Mouse (Mus musculus): ENCODE data around the gene Extl2. TPM values are rescaled to one million over a fixed set of nuclear protein-coding genes. Genes with fewer than 3 reads are reported as not detected.

The Extl2 gene
- polyA plus RNA-seq, 1 experiment from 2014 or later, result 4.8 TPM

GRCm38 (mm10) chr3:116014901-116015300, 7.6 kb downstream of the Extl2 start:
- Histone ChIP-seq H3K4me1 (replicated peaks) (no peaks in the 10 kb centered on the region), H3K27me3 (no peaks in the 10 kb centered on the region), H3K9ac (no peak overlapping the region), H3K4me3 (replicated peaks) (no peak overlapping the region), H3K4me2 (no peak overlapping the region), H3K36me3 (no peaks in the 10 kb centered on the region), H3K9me3 (replicated peaks) (no peaks in the 10 kb centered on the region), H3K27ac (no peak overlapping the region)
- ATAC-seq (ENCODE audit: low read depth) (no peak), DNase-seq (no peak)
- 68% methylated on average over 6 of the region's 6 CpGs for WGBS (ENCODE audit: insufficient replicate concordance)

GRCm38 (mm10) chr3:116016116-116016515, 8.9 kb downstream of the Extl2 start:
- H3K27ac ChIP-seq, result no peak overlapping the region
- ATAC-seq (ENCODE audit: low read depth), result no peak
- no peaks in the 10 kb centered on the region for H3K4me1 ChIP-seq (replicated peaks)
- H3K9ac ChIP-seq, result no peak overlapping the region
- H3K4me3 ChIP-seq (replicated peaks), result no peak overlapping the region
- H3K27me3 ChIP-seq, result no peaks in the 10 kb centered on the region
- WGBS (ENCODE audit: insufficient replicate concordance), result 66% methylated on average over 13 of the region's 13 CpGs
- no peak overlapping the region for H3K4me2 ChIP-seq
- H3K9me3 ChIP-seq (replicated peaks), result no peaks in the 10 kb centered on the region
- H3K36me3 ChIP-seq, result no peaks in the 10 kb centered on the region
- DNase-seq, result no peak

- no peaks in the 10 kb centered on the region for H3K27me3 ChIP-seq
- no peaks in the 10 kb centered on the region for H3K36me3 ChIP-seq
- ATAC-seq (ENCODE audit: low read depth) (no peak), DNase-seq (no peak)
- no peaks in the 10 kb centered on the region for H3K9me3 ChIP-seq (replicated peaks)
- no peak overlapping the region for H3K27ac ChIP-seq
- no peak overlapping the region for H3K4me2 ChIP-seq
- 59% methylated on average over 4 of the region's 4 CpGs for WGBS (ENCODE audit: insufficient replicate concordance)
- H3K9ac ChIP-seq, result no peak overlapping the region
- H3K4me1 ChIP-seq (replicated peaks), result no peaks in the 10 kb centered on the region
- no peak overlapping the region for H3K4me3 ChIP-seq (replicated peaks)
Observed at GRCm38 (mm10) chr3:116018606-116019005, 11.3 kb downstream of the Extl2 start.

DNA sequence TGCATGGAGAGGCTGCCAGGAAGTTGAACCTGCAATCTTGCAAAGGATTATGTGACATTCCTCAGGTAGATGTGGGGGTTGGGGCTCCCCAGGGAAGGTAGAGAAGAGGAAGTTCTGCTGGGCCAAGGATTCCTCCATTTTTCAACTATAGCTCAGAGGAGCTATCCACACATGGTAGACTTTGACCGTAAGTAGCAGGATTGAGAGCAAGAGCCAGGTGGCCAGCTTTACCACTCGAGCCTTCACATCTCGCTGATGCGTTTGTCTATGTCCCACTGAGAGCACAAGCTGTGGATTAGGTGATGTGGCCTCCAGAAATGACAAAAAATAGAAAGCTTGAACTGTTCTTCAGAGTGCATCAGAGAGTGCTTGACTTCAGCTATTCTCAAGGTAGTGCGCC, 11.9 kb downstream of the Extl2 start:
- Histone ChIP-seq H3K4me3 (replicated peaks) (no peak overlapping the region), H3K27ac (no peak overlapping the region), H3K27me3 (no peaks in the 10 kb centered on the region), H3K9me3 (replicated peaks) (no peaks in the 10 kb centered on the region), H3K9ac (no peak overlapping the region), H3K4me1 (replicated peaks) (no peaks in the 10 kb centered on the region), H3K36me3 (no peaks in the 10 kb centered on the region), H3K4me2 (no peak overlapping the region)
- DNase-seq, result no peak
- WGBS (ENCODE audit: insufficient replicate concordance), result 79% methylated on average over 5 of the region's 5 CpGs
- ATAC-seq (ENCODE audit: low read depth), result no peak

GRCm38 (mm10) chr3:116024236-116024635, 17.0 kb downstream of the Extl2 start:
- Histone ChIP-seq H3K4me2 (no peak overlapping the region), H3K27me3 (no peaks in the 10 kb centered on the region), H3K27ac (no peak overlapping the region), H3K9me3 (replicated peaks) (no peaks in the 10 kb centered on the region), H3K9ac (no peak overlapping the region), H3K4me3 (replicated peaks) (no peak overlapping the region), H3K36me3 (peaks cover 5% of the 10 kb centered on the region; the same call in 1 of the 2 replicates), H3K4me1 (replicated peaks) (no peaks in the 10 kb centered on the region)
- no peak for ATAC-seq (ENCODE audit: low read depth)
- WGBS (ENCODE audit: insufficient replicate concordance), result 74% methylated on average over 12 of the region's 12 CpGs
- no peak for DNase-seq

GRCm38 (mm10) chr3:116024669-116025068, 17.4 kb downstream of the Extl2 start:
- WGBS (ENCODE audit: insufficient replicate concordance), result 80% methylated on average over 5 of the region's 5 CpGs

GRCm38 (mm10) chr3:116025701-116026100, 18.4 kb downstream of the Extl2 start:
- no peaks in the 10 kb centered on the region for H3K9me3 ChIP-seq (replicated peaks)
- ATAC-seq (ENCODE audit: low read depth) (no peak), DNase-seq (no peak)
- H3K9ac ChIP-seq, result no peak overlapping the region
- H3K27me3 ChIP-seq, result no peaks in the 10 kb centered on the region
- H3K4me1 ChIP-seq (replicated peaks), result no peaks in the 10 kb centered on the region
- H3K4me3 ChIP-seq (replicated peaks), result no peak overlapping the region
- peaks cover 5% of the 10 kb centered on the region; the same call in 1 of the 2 replicates for H3K36me3 ChIP-seq
- no peak overlapping the region for H3K4me2 ChIP-seq
- H3K27ac ChIP-seq, result no peak overlapping the region
- WGBS (ENCODE audit: insufficient replicate concordance), result 87% methylated on average over 10 of the region's 10 CpGs

More at GRCm38 (mm10) chr3:116024669-116025068, 17.4 kb downstream of the Extl2 start:
- H3K9me3 ChIP-seq (replicated peaks), result no peaks in the 10 kb centered on the region
- no peaks in the 10 kb centered on the region for H3K27me3 ChIP-seq
- H3K4me3 ChIP-seq (replicated peaks), result no peak overlapping the region
- no peak overlapping the region for H3K9ac ChIP-seq
- no peak overlapping the region for H3K4me2 ChIP-seq
- peaks cover 5% of the 10 kb centered on the region; the same call in 1 of the 2 replicates for H3K36me3 ChIP-seq
- no peak overlapping the region for H3K27ac ChIP-seq
- ATAC-seq (ENCODE audit: low read depth) (no peak), DNase-seq (no peak)
- no peaks in the 10 kb centered on the region for H3K4me1 ChIP-seq (replicated peaks)

DNA sequence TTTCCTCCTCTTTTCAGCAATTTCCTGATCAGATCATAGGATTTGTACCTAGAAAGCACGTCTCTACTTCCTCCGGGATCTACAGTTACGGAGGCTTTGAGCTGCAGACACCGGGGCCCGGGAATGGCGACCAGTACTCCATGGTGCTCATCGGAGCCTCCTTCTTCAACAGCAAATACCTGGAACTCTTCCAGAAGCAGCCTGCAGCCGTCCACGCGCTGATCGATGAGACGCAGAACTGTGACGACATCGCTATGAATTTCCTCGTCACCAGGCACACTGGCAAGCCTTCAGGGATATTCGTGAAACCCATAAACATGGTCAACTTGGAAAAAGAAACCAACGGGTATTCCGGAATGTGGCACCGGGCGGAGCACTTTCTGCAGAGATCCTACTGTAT, 19.7 kb downstream of the Extl2 start:
- H3K9ac ChIP-seq, result no peak overlapping the region
- 90% methylated on average over 20 of the region's 20 CpGs for WGBS (ENCODE audit: insufficient replicate concordance)
- no peak overlapping the region for H3K4me3 ChIP-seq (replicated peaks)
- H3K4me2 ChIP-seq, result no peak overlapping the region
- no peaks in the 10 kb centered on the region for H3K9me3 ChIP-seq (replicated peaks)
- H3K4me1 ChIP-seq (replicated peaks), result no peaks in the 10 kb centered on the region
- DNase-seq, result no peak
- no peak for ATAC-seq (ENCODE audit: low read depth)
- peaks cover 5% of the 10 kb centered on the region; the same call in 1 of the 2 replicates for H3K36me3 ChIP-seq
- H3K27ac ChIP-seq, result no peak overlapping the region
- H3K27me3 ChIP-seq, result no peaks in the 10 kb centered on the region

- WGBS (ENCODE audit: insufficient replicate concordance), result 49% methylated on average over 11 of the region's 11 CpGs
- no peak for ATAC-seq (ENCODE audit: low read depth)
- H3K27ac ChIP-seq, result no peak overlapping the region
- no peaks in the 10 kb centered on the region for H3K9me3 ChIP-seq (replicated peaks)
- H3K4me3 ChIP-seq (replicated peaks), result no peak overlapping the region
- peaks cover 5% of the 10 kb centered on the region; the same call in 1 of the 2 replicates for H3K36me3 ChIP-seq
- no peaks in the 10 kb centered on the region for H3K4me1 ChIP-seq (replicated peaks)
- DNase-seq, result no peak
- H3K9ac ChIP-seq, result no peak overlapping the region
- no peaks in the 10 kb centered on the region for H3K27me3 ChIP-seq
- H3K4me2 ChIP-seq, result no peak overlapping the region
Observed at GRCm38 (mm10) chr3:116030152-116030788, 23.0 kb downstream of the Extl2 start.

DNA sequence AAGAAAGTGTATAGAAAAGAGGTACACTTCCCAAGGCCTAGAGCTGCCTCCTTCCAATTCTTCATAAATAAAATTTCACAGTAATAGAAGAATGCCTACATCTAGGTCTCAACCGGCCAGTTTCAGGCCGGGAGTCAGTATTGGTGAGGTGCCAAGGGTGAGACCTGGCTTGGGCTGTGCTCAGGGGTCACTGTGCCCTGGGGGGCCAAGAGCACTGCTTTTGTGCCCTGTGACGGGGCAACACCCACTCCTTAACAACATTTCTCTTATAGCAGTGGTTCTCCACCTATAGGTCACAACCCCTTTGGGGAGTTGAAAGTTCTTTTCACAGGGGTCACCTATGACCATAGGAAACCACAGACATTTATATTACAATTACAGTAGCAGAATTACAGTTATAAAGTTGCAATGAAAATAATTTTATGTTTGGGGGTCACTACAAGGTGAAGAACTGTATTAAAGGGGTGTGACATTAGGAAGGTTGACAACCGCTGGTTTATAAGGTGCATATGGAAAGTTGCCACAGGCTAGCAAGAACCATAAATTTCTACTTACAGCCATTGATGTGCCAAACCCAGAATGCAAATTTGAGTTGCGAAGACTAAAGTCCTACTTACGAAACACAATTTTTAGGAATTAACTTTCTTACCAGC, 26.1 kb downstream of the Extl2 start:
- no peaks in the 10 kb centered on the region for H3K4me1 ChIP-seq (replicated peaks)
- no peak overlapping the region for H3K4me3 ChIP-seq (replicated peaks)
- ATAC-seq (ENCODE audit: low read depth), result no peak
- H3K27ac ChIP-seq, result no peak overlapping the region
- no peaks in the 10 kb centered on the region for H3K27me3 ChIP-seq
- 52% methylated on average over 6 of the region's 6 CpGs for WGBS (ENCODE audit: insufficient replicate concordance)
- no peaks in the 10 kb centered on the region for H3K36me3 ChIP-seq
- H3K9ac ChIP-seq, result no peak overlapping the region
- no peak for DNase-seq
- no peak overlapping the region for H3K4me2 ChIP-seq
- H3K9me3 ChIP-seq (replicated peaks), result no peaks in the 10 kb centered on the region

- Histone ChIP-seq H3K9me3 (replicated peaks) (no peaks in the 10 kb centered on the region), H3K27ac (no peak overlapping the region), H3K9ac (no peak overlapping the region), H3K27me3 (no peaks in the 10 kb centered on the region), H3K4me1 (replicated peaks) (no peaks in the 10 kb centered on the region), H3K4me3 (replicated peaks) (no peak overlapping the region), H3K36me3 (no peaks in the 10 kb centered on the region), H3K4me2 (no peak overlapping the region)
- no peak for DNase-seq
- no peak for ATAC-seq (ENCODE audit: low read depth)
- WGBS (ENCODE audit: insufficient replicate concordance), result 45% methylated on average over 3 of the region's 3 CpGs
Observed at GRCm38 (mm10) chr3:116033871-116034222, 26.6 kb downstream of the Extl2 start.

GRCm38 (mm10) chr3:116040776-116041175, 33.5 kb downstream of the Extl2 start:
- 67% methylated on average over 3 of the region's 3 CpGs for WGBS (ENCODE audit: insufficient replicate concordance)
- DNase-seq, result no peak

More at GRCm38 (mm10) chr3:116040776-116041175, 33.5 kb downstream of the Extl2 start:
- Histone ChIP-seq H3K9ac (no peak overlapping the region), H3K4me3 (replicated peaks) (no peak overlapping the region), H3K27me3 (no peaks in the 10 kb centered on the region), H3K4me1 (replicated peaks) (no peaks in the 10 kb centered on the region), H3K36me3 (no peaks in the 10 kb centered on the region), H3K4me2 (no peak overlapping the region), H3K27ac (no peak overlapping the region), H3K9me3 (replicated peaks) (no peaks in the 10 kb centered on the region)
- no peak for ATAC-seq (ENCODE audit: low read depth)

All from liver, embryonic 13.5 days (tissue).